Mouse (Mus musculus): Measurements from ENCODE around the gene Ulk4. TPM values are rescaled to one million over a fixed set of nuclear protein-coding genes. Genes with fewer than 3 reads are reported as not detected.

The Ulk4 gene
- polyA plus RNA-seq, 1 experiment from 2014 or later: 122 TPM

GRCm38 (mm10) chr9:120948832-120949231 lies 328.2 kb downstream of the Ulk4 start:
- 89% methylated on average over 1 of the region's 1 CpGs for WGBS
- no peak for ATAC-seq
- DNase-seq (ENCODE audit: low spot score): no peak
- no peak overlapping the region for H3K9ac ChIP-seq (replicated peaks; ENCODE audit: low read depth)
- peaks cover 15% of the 10 kb centered on the region for H3K4me1 ChIP-seq (ENCODE audit: insufficient read depth, low read depth, low read length)
- peaks cover 38% of the 10 kb centered on the region for H3K36me3 ChIP-seq (ENCODE audit: insufficient read depth, low read length)
- no peaks in the 10 kb centered on the region for H3K27me3 ChIP-seq (replicated peaks; ENCODE audit: insufficient read depth, low read length)
- H3K4me3 ChIP-seq (ENCODE audit: low read depth, low read length): no peak overlapping the region
- TF ChIP-seq EP300 (IDR thresholded peaks at IDR 0.05) (no peak), CTCF (IDR thresholded peaks at IDR 0.05) (no peak)
- H3K4me2 ChIP-seq (replicated peaks; ENCODE audit: low read depth, low read length): no peak overlapping the region
- H3K27ac ChIP-seq (ENCODE audit: low read length): no peak overlapping the region
- no peaks in the 10 kb centered on the region for H3K9me3 ChIP-seq (ENCODE audit: low read length)

GRCm38 (mm10) chr9:120946131-120946530 lies 330.9 kb downstream of the Ulk4 start:
- 47% methylated on average over 8 of the region's 8 CpGs for WGBS
- Histone ChIP-seq H3K9ac (replicated peaks; ENCODE audit: low read depth) (no peak overlapping the region), H3K4me2 (replicated peaks; ENCODE audit: low read depth, low read length) (no peak overlapping the region), H3K27ac (ENCODE audit: low read length) (no peak overlapping the region), H3K4me1 (ENCODE audit: insufficient read depth, low read depth, low read length) (peaks cover 17% of the 10 kb centered on the region), H3K4me3 (ENCODE audit: low read depth, low read length) (no peak overlapping the region), H3K9me3 (ENCODE audit: low read length) (no peaks in the 10 kb centered on the region), H3K27me3 (replicated peaks; ENCODE audit: insufficient read depth, low read length) (no peaks in the 10 kb centered on the region), H3K36me3 (ENCODE audit: insufficient read depth, low read length) (peaks cover 11% of the 10 kb centered on the region; the same call in 1 of the 2 replicates)
- no peak for DNase-seq (ENCODE audit: low spot score)
- no peak for TF ChIP-seq EP300 (IDR thresholded peaks at IDR 0.05)
- TF ChIP-seq CTCF (IDR thresholded peaks at IDR 0.05): no peak
- ATAC-seq: no peak

- Histone ChIP-seq H3K27ac (ENCODE audit: low read length) (no peak overlapping the region), H3K36me3 (ENCODE audit: insufficient read depth, low read length) (no peaks in the 10 kb centered on the region), H3K4me1 (ENCODE audit: insufficient read depth, low read depth, low read length) (peaks cover 29% of the 10 kb centered on the region), H3K9me3 (ENCODE audit: low read length) (no peaks in the 10 kb centered on the region), H3K4me3 (ENCODE audit: low read depth, low read length) (no peak overlapping the region), H3K4me2 (replicated peaks; ENCODE audit: low read depth, low read length) (no peak overlapping the region), H3K27me3 (replicated peaks; ENCODE audit: insufficient read depth, low read length) (no peaks in the 10 kb centered on the region), H3K9ac (replicated peaks; ENCODE audit: low read depth) (no peak overlapping the region)
- no peak for DNase-seq (ENCODE audit: low spot score)
- ATAC-seq: no peak
- TF ChIP-seq EP300 (IDR thresholded peaks at IDR 0.05) (no peak), CTCF (IDR thresholded peaks at IDR 0.05) (no peak)
- 39% methylated on average over 3 of the region's 3 CpGs for WGBS
These were observed 332.8 kb downstream of the Ulk4 start for GRCm38 (mm10) chr9:120944211-120944610.

GRCm38 (mm10) chr9:120943757-120944156 lies 333.2 kb downstream of the Ulk4 start:
- H3K27me3 ChIP-seq (replicated peaks; ENCODE audit: insufficient read depth, low read length): no peaks in the 10 kb centered on the region
- no peak overlapping the region for H3K4me3 ChIP-seq (ENCODE audit: low read depth, low read length)
- H3K4me2 ChIP-seq (replicated peaks; ENCODE audit: low read depth, low read length): no peak overlapping the region
- 46% methylated on average over 1 of the region's 1 CpGs for WGBS
- DNase-seq (ENCODE audit: low spot score) (no peak), ATAC-seq (no peak)
- no peaks in the 10 kb centered on the region for H3K9me3 ChIP-seq (ENCODE audit: low read length)
- H3K27ac ChIP-seq (ENCODE audit: low read length): no peak overlapping the region
- TF ChIP-seq EP300 (IDR thresholded peaks at IDR 0.05) (no peak), CTCF (IDR thresholded peaks at IDR 0.05) (no peak)
- H3K36me3 ChIP-seq (ENCODE audit: insufficient read depth, low read length): no peaks in the 10 kb centered on the region
- H3K9ac ChIP-seq (replicated peaks; ENCODE audit: low read depth): no peak overlapping the region
- peaks cover 29% of the 10 kb centered on the region for H3K4me1 ChIP-seq (ENCODE audit: insufficient read depth, low read depth, low read length)

- Histone ChIP-seq H3K9ac (replicated peaks; ENCODE audit: low read depth) (no peak overlapping the region), H3K4me3 (ENCODE audit: low read depth, low read length) (no peak overlapping the region), H3K27me3 (replicated peaks; ENCODE audit: insufficient read depth, low read length) (no peaks in the 10 kb centered on the region), H3K9me3 (ENCODE audit: low read length) (no peaks in the 10 kb centered on the region), H3K4me2 (replicated peaks; ENCODE audit: low read depth, low read length) (no peak overlapping the region), H3K4me1 (ENCODE audit: insufficient read depth, low read depth, low read length) (peaks cover 40% of the 10 kb centered on the region), H3K27ac (ENCODE audit: low read length) (0 out of 2 replicates have a peak overlapping the region, but pooled peaks have one; percentile 16), H3K36me3 (ENCODE audit: insufficient read depth, low read length) (no peaks in the 10 kb centered on the region)
- DNase-seq (ENCODE audit: low spot score) (no peak), ATAC-seq (no peak)
- TF ChIP-seq CTCF (IDR thresholded peaks at IDR 0.05): no peak
- no peak for TF ChIP-seq EP300 (IDR thresholded peaks at IDR 0.05)
- WGBS: 79% methylated on average over 3 of the region's 3 CpGs
These were observed 336.1 kb downstream of the Ulk4 start for GRCm38 (mm10) chr9:120940858-120941257.

- peak overlapping the region; percentile 87 for H3K4me3 ChIP-seq (ENCODE audit: low read depth, low read length)
- H3K9me3 ChIP-seq (ENCODE audit: low read length): no peaks in the 10 kb centered on the region
- WGBS: 7% methylated on average over 8 of the region's 8 CpGs
- no peaks in the 10 kb centered on the region for H3K36me3 ChIP-seq (ENCODE audit: insufficient read depth, low read length)
- H3K27ac ChIP-seq (ENCODE audit: low read length): peak overlapping the region; percentile 98
- H3K4me1 ChIP-seq (ENCODE audit: insufficient read depth, low read depth, low read length): peaks cover 31% of the 10 kb centered on the region
- H3K27me3 ChIP-seq (replicated peaks; ENCODE audit: insufficient read depth, low read length): no peaks in the 10 kb centered on the region
- H3K4me2 ChIP-seq (replicated peaks; ENCODE audit: low read depth, low read length): peak overlapping the region; percentile 74
- H3K9ac ChIP-seq (replicated peaks; ENCODE audit: low read depth): 0 out of 2 replicates have a peak overlapping the region, but pooled peaks have one; percentile 1
- peak; percentile 88 for DNase-seq (ENCODE audit: low spot score)
- no peak for ATAC-seq
- TF ChIP-seq CTCF (IDR thresholded peaks at IDR 0.05) (peak; percentile 87), EP300 (IDR thresholded peaks at IDR 0.05) (no peak)
These were observed 340.6 kb downstream of the Ulk4 start for GRCm38 (mm10) chr9:120936351-120936750.

GRCm38 (mm10) chr9:120935634-120935922 lies 341.4 kb downstream of the Ulk4 start:
- no peak for ATAC-seq
- Histone ChIP-seq H3K4me1 (ENCODE audit: insufficient read depth, low read depth, low read length) (peaks cover 24% of the 10 kb centered on the region), H3K27ac (ENCODE audit: low read length) (peak overlapping the region; percentile 98), H3K4me2 (replicated peaks; ENCODE audit: low read depth, low read length) (peak overlapping the region; percentile 74), H3K9ac (replicated peaks; ENCODE audit: low read depth) (peak overlapping the region; percentile 90; the same call in 1 of the 2 replicates), H3K4me3 (ENCODE audit: low read depth, low read length) (peak overlapping the region; percentile 87), H3K36me3 (ENCODE audit: insufficient read depth, low read length) (no peaks in the 10 kb centered on the region), H3K9me3 (ENCODE audit: low read length) (no peaks in the 10 kb centered on the region), H3K27me3 (replicated peaks; ENCODE audit: insufficient read depth, low read length) (no peaks in the 10 kb centered on the region)
- peak; percentile 63 for DNase-seq (ENCODE audit: low spot score)
- WGBS: 8% methylated on average over 4 of the region's 4 CpGs
- TF ChIP-seq EP300 (IDR thresholded peaks at IDR 0.05): no peak
- no peak for TF ChIP-seq CTCF (IDR thresholded peaks at IDR 0.05)

Data from lung, postnatal 0 days (tissue).